Mouse (Mus musculus): ENCODE results near the gene Acadvl. TPM values are rescaled to one million over a fixed set of nuclear protein-coding genes. Genes with fewer than 3 reads are reported as not detected.

Acadvl gene
- polyA plus RNA-seq, 1 experiment from 2014 or later, result 90.0 TPM

DNA sequence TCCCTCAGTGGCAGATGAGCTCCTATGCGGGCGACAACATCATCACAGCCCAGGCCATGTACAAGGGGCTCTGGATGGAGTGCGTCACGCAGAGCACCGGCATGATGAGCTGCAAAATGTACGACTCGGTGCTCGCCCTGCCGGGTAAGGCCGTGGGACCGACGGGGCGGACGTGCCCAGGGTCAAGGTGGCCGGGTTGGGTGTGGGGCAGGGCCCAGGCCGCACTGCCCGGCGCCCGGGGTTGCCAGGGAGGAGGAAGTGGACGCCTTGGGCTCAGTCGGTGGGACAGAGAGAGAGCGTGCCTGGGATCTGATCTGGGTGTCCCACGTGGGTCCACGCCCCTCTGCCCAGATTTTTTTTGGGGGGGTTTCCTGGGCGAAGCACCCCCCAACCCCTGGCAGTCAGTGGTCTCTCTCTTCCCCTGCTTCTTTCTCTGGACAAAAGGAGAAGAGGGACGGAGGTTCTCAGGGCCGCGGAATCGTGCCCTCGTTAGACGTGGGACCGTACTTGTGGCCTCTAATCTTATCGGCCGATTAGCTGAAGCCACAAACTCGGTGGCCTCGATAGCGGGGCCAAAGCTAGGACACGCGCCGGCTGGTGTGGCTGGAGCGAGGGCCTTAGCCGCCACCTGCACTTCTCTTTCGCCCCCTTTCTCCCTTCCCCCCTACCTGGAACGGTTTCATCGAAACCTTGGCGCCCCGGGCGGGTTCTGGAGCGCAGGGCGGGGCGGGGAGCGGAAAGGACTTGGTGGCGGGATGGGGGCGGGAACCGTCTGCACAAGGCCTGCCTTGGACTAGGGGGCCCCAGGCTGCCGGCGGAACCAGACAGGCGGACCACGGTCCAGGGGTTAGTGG, 49.0 kb downstream of the Acadvl start:
- peaks cover 37% of the 10 kb centered on the region for H3K27me3 ChIP-seq (ENCODE audit: control insufficient read depth, insufficient read depth, low read depth, low read length)
- peak overlapping the region; percentile 73 for H3K9ac ChIP-seq (ENCODE audit: low read length)
- under 1% methylated on average over 59 of the region's 59 CpGs for WGBS
- H3K4me3 ChIP-seq (ENCODE audit: low read length), result peak overlapping the region; percentile 60
- H3K27ac ChIP-seq (ENCODE audit: low read length), result peak overlapping the region; percentile 86
- peak overlapping the region; percentile 60 for H3K4me2 ChIP-seq (ENCODE audit: low read depth, low read length)
- H3K9me3 ChIP-seq (ENCODE audit: control insufficient read depth, low read length), result no peaks in the 10 kb centered on the region
- H3K36me3 ChIP-seq (ENCODE audit: control insufficient read depth, insufficient read depth, low read length), result peaks cover 21% of the 10 kb centered on the region
- ATAC-seq (ENCODE audit: low read depth), result peak; percentile 66
- peaks cover 8% of the 10 kb centered on the region for H3K4me1 ChIP-seq (replicated peaks; ENCODE audit: control insufficient read depth, insufficient read depth, low read length)

- Histone ChIP-seq H3K27ac (ENCODE audit: low read length) (peak overlapping the region; percentile 87), H3K4me2 (ENCODE audit: low read depth, low read length) (peak overlapping the region; percentile 60), H3K4me1 (replicated peaks; ENCODE audit: control insufficient read depth, insufficient read depth, low read length) (peaks cover 8% of the 10 kb centered on the region), H3K9ac (ENCODE audit: low read length) (peak overlapping the region; percentile 73), H3K27me3 (ENCODE audit: control insufficient read depth, insufficient read depth, low read depth, low read length) (peaks cover 37% of the 10 kb centered on the region), H3K9me3 (ENCODE audit: control insufficient read depth, low read length) (no peaks in the 10 kb centered on the region), H3K36me3 (ENCODE audit: control insufficient read depth, insufficient read depth, low read length) (peaks cover 18% of the 10 kb centered on the region), H3K4me3 (ENCODE audit: low read length) (peak overlapping the region; percentile 60)
- peak; percentile 87 for ATAC-seq (ENCODE audit: low read depth)
- WGBS, result 2% methylated on average over 47 of the region's 49 CpGs
Measured at GRCm38 (mm10) chr11:69965271-69966005, 49.8 kb downstream of the Acadvl start.

DNA sequence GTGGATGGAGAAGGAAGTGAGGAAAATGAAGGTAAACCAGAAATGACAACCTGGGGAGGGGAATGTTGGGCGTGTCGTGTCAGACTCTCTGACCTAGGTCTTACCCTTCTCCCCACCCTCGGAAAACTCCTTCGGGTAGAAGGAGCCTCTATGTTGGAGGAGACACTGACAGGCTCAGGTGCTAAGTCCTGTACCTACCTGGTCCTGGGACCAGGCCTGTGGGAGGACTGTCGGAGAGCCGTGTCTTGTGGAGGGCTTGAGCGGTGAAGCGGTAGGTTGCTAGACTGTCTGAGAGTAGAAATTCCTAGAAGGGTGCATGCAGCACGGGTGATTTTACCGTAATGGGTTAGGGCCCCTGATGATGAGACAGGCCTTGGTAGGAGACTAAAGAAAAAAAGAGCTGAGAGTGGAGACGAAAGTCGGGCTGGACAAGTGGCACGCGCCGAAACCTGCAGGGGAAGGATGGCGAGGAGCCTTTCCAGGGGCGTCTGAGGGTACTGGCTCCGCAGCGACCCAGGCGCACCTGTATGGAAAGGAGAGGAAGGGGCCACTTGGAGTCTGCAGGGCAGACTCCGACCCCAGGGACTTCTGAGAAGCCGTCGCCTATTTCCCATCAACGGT, 50.5 kb downstream of the Acadvl start, which contains the start of gene Cldn7:
Gene Cldn7, plus strand, starts transcription at position 130 of the 621 bp plus-strand sequence.
- Histone ChIP-seq H3K27ac (ENCODE audit: low read length) (peak within 1 kb of the TSS; percentile 87), H3K9me3 (ENCODE audit: control insufficient read depth, low read length) (no peaks in the 10 kb centered on the region), H3K4me1 (replicated peaks; ENCODE audit: control insufficient read depth, insufficient read depth, low read length) (peaks cover 8% of the 10 kb centered on the region), H3K27me3 (ENCODE audit: control insufficient read depth, insufficient read depth, low read depth, low read length) (peaks cover 37% of the 10 kb centered on the region), H3K9ac (ENCODE audit: low read length) (peak within 1 kb of the TSS; percentile 73), H3K4me3 (ENCODE audit: low read length) (peak within 1 kb of the TSS; percentile 60), H3K4me2 (ENCODE audit: low read depth, low read length) (peak within 1 kb of the TSS; percentile 60), H3K36me3 (ENCODE audit: control insufficient read depth, insufficient read depth, low read length) (peaks cover 13% of the 10 kb centered on the region)
- WGBS, result 6% methylated on average over 24 of the region's 24 CpGs
- ATAC-seq (ENCODE audit: low read depth), result 0 out of 2 replicates have a peak, but pooled peaks have one; percentile 11

DNA sequence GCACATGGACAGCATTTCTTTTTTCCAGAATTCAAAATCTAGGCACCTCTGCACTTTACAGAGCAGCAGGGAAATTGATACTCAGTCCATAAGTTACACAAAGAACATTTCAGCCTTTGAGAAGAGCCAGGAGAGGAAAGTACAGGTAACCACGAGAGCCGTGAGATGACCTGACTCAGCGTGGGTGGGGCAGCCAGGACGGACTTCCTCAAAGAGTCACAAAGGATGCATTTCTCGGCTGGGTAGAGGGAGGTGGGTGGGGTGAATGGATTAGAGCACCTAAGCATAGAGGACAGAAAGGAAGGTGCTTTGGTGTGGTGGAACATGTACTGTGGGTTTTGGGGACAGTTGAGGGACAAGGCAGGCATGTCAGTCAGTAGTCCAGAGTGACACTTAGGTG, 53.4 kb downstream of the Acadvl start:
- ATAC-seq (ENCODE audit: low read depth), result no peak
- no peaks in the 10 kb centered on the region for H3K36me3 ChIP-seq (ENCODE audit: control insufficient read depth, insufficient read depth, low read length)
- H3K9ac ChIP-seq (ENCODE audit: low read length), result no peak overlapping the region
- H3K27me3 ChIP-seq (ENCODE audit: control insufficient read depth, insufficient read depth, low read depth, low read length), result peaks cover 33% of the 10 kb centered on the region
- no peak overlapping the region for H3K4me2 ChIP-seq (ENCODE audit: low read depth, low read length)
- H3K27ac ChIP-seq (ENCODE audit: low read length), result no peak overlapping the region
- no peaks in the 10 kb centered on the region for H3K9me3 ChIP-seq (ENCODE audit: control insufficient read depth, low read length)
- WGBS, result 30% methylated on average over 5 of the region's 5 CpGs
- H3K4me1 ChIP-seq (replicated peaks; ENCODE audit: control insufficient read depth, insufficient read depth, low read length), result peaks cover 6% of the 10 kb centered on the region
- no peak overlapping the region for H3K4me3 ChIP-seq (ENCODE audit: low read length)

DNA sequence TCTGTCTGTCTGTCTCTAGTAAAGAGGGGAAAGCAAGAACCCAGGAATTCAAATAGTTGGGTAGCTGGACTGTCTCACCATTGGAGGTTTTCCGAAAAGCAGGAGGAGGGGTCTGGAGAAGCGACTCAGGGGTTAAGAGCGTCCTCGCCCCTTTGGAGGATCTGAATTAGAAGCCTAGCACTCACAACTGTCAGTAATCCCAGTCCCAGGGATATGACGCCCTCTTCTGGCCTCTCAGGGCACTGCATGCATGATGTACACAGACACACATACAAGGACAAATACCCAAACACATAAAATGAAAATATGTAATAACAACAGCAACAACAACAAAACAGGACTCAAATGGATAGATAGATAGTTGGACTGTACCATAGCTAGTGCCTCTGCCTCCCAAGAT, 54.6 kb downstream of the Acadvl start:
- Histone ChIP-seq H3K9me3 (ENCODE audit: control insufficient read depth, low read length) (no peaks in the 10 kb centered on the region), H3K36me3 (ENCODE audit: control insufficient read depth, insufficient read depth, low read length) (no peaks in the 10 kb centered on the region), H3K4me2 (ENCODE audit: low read depth, low read length) (no peak overlapping the region), H3K9ac (ENCODE audit: low read length) (no peak overlapping the region), H3K27ac (ENCODE audit: low read length) (no peak overlapping the region), H3K4me1 (replicated peaks; ENCODE audit: control insufficient read depth, insufficient read depth, low read length) (no peaks in the 10 kb centered on the region), H3K27me3 (ENCODE audit: control insufficient read depth, insufficient read depth, low read depth, low read length) (peaks cover 21% of the 10 kb centered on the region), H3K4me3 (ENCODE audit: low read length) (no peak overlapping the region)
- 40% methylated on average over 5 of the region's 5 CpGs for WGBS
- ATAC-seq (ENCODE audit: low read depth), result no peak

MicroRNAs within 50 kb of the gene (microRNA counts, 519-probe panel; counts per million panel counts)
- not detected for microRNA mmu-miR-324-3p
- microRNA mmu-miR-324-5p, result 3,314 counts per million, percentile 65 among the panel's probes with 10 or more counts

Small RNAs within 50 kb of the gene (microRNA-seq; reads per million reads assigned to microRNA genes)
- gene Gm44349 (not detected), gene Mir324 (2,234 reads per million, percentile 83 among the genes with 10 or more reads in this experiment)

Other genes starting within 250 kb of the Acadvl start
- 3.5 and 4.9 TPM in 2 replicates for gene Zbtb4, start 249.5 kb downstream of the Acadvl start, polyA plus RNA-seq (2015; fragmentation: Nextera tagmentation; extraction: Ambion mirVana)
- 18.6 and 20.7 TPM in 2 replicates for gene Chrnb1, start 219.5 kb downstream of the Acadvl start, polyA plus RNA-seq (2015; fragmentation: Nextera tagmentation; extraction: Ambion mirVana)
- gene Fgf11, start 213.6 kb downstream of the Acadvl start, polyA plus RNA-seq (2015; fragmentation: Nextera tagmentation; extraction: Ambion mirVana), result 1.0 and 1.7 TPM in 2 replicates
- 6.5 and 8.6 TPM in 2 replicates for gene Tmem102, start 209.8 kb downstream of the Acadvl start, polyA plus RNA-seq (2015; fragmentation: Nextera tagmentation; extraction: Ambion mirVana)
- gene Gm39566, start 200.1 kb downstream of the Acadvl start, polyA plus RNA-seq (2015; fragmentation: Nextera tagmentation; extraction: Ambion mirVana), result not detected in 2 replicates
- gene Spem2, start 196.9 kb downstream of the Acadvl start, polyA plus RNA-seq (2015; fragmentation: Nextera tagmentation; extraction: Ambion mirVana), result not detected in 2 replicates
- gene Spem1, start 193.2 kb downstream of the Acadvl start, polyA plus RNA-seq (2015; fragmentation: Nextera tagmentation; extraction: Ambion mirVana), result not detected in 2 replicates
- 4.4 and 5.0 TPM in 2 replicates for gene Nlgn2, start 177.6 kb downstream of the Acadvl start, polyA plus RNA-seq (2015; fragmentation: Nextera tagmentation; extraction: Ambion mirVana)
- 443 and 452 TPM in 2 replicates for gene Tmem256, start 176.9 kb downstream of the Acadvl start, polyA plus RNA-seq (2015; fragmentation: Nextera tagmentation; extraction: Ambion mirVana)
- 115 and 137 TPM in 2 replicates for gene Plscr3, start 169.0 kb downstream of the Acadvl start, polyA plus RNA-seq (2015; fragmentation: Nextera tagmentation; extraction: Ambion mirVana)
- gene Tnk1, start 156.7 kb downstream of the Acadvl start, polyA plus RNA-seq (2015; fragmentation: Nextera tagmentation; extraction: Ambion mirVana), result 10.8 and 11.8 TPM in 2 replicates
- not detected in 2 replicates for gene Tmem95, start 137.4 kb downstream of the Acadvl start, polyA plus RNA-seq (2015; fragmentation: Nextera tagmentation; extraction: Ambion mirVana)
- gene Kctd11, start 134.0 kb downstream of the Acadvl start, polyA plus RNA-seq (2015; fragmentation: Nextera tagmentation; extraction: Ambion mirVana), result 10.9 and 11.4 TPM in 2 replicates
- 2.1 and 3.8 TPM in 2 replicates for gene Acap1, start 119.9 kb downstream of the Acadvl start, polyA plus RNA-seq (2015; fragmentation: Nextera tagmentation; extraction: Ambion mirVana)
- 7.9 and 8.6 TPM in 2 replicates for gene 2810408A11Rik, start 114.4 kb downstream of the Acadvl start, polyA plus RNA-seq (2015; fragmentation: Nextera tagmentation; extraction: Ambion mirVana)
- gene Neurl4, start 114.3 kb downstream of the Acadvl start, polyA plus RNA-seq (2015; fragmentation: Nextera tagmentation; extraction: Ambion mirVana), result 5.7 and 6.4 TPM in 2 replicates
- 85.1 and 87.8 TPM in 2 replicates for gene Gps2, start 101.5 kb downstream of the Acadvl start, polyA plus RNA-seq (2015; fragmentation: Nextera tagmentation; extraction: Ambion mirVana)
- gene Eif5a, start 93.5 kb downstream of the Acadvl start, polyA plus RNA-seq (2015; fragmentation: Nextera tagmentation; extraction: Ambion mirVana), result 1,390 and 1,410 TPM in 2 replicates
- gene Ybx2, start 79.6 kb downstream of the Acadvl start, polyA plus RNA-seq (2015; fragmentation: Nextera tagmentation; extraction: Ambion mirVana), result 2.7 and 4.9 TPM in 2 replicates
- 17.1 and 17.2 TPM in 2 replicates for gene Slc2a4, start 67.2 kb downstream of the Acadvl start, polyA plus RNA-seq (2015; fragmentation: Nextera tagmentation; extraction: Ambion mirVana)
- 172 and 202 TPM in 2 replicates for gene Cldn7, start 50.6 kb downstream of the Acadvl start, polyA plus RNA-seq (2015; fragmentation: Nextera tagmentation; extraction: Ambion mirVana)
- 20.6 and 23.0 TPM in 2 replicates for gene Ctdnep1, start 34.3 kb downstream of the Acadvl start, polyA plus RNA-seq (2015; fragmentation: Nextera tagmentation; extraction: Ambion mirVana)
- 98.4 and 99.2 TPM in 2 replicates for gene Elp5, start 32.9 kb downstream of the Acadvl start, polyA plus RNA-seq (2015; fragmentation: Nextera tagmentation; extraction: Ambion mirVana)
- gene Gabarap, start 24.3 kb downstream of the Acadvl start, polyA plus RNA-seq (2015; fragmentation: Nextera tagmentation; extraction: Ambion mirVana), result 515 and 536 TPM in 2 replicates
- 58.1 and 59.5 TPM in 2 replicates for gene Phf23, start 19.6 kb downstream of the Acadvl start, polyA plus RNA-seq (2015; fragmentation: Nextera tagmentation; extraction: Ambion mirVana)
- gene Dvl2, start 14.8 kb downstream of the Acadvl start, polyA plus RNA-seq (2015; fragmentation: Nextera tagmentation; extraction: Ambion mirVana), result 30.1 and 30.7 TPM in 2 replicates
- gene Dlg4, start 1.5 kb upstream of the Acadvl start, polyA plus RNA-seq (2015; fragmentation: Nextera tagmentation; extraction: Ambion mirVana), result 5.5 and 7.9 TPM in 2 replicates
- gene Asgr1, start 38.7 kb upstream of the Acadvl start, polyA plus RNA-seq (2015; fragmentation: Nextera tagmentation; extraction: Ambion mirVana), result 0.18 TPM in 1 of 2 replicates, not detected in the other
- gene Asgr2, start 77.2 kb upstream of the Acadvl start, polyA plus RNA-seq (2015; fragmentation: Nextera tagmentation; extraction: Ambion mirVana), result 0.30 TPM in 1 of 2 replicates, not detected in the other
- 2.1 and 2.4 TPM in 2 replicates for gene Mgl2, start 114.9 kb upstream of the Acadvl start, polyA plus RNA-seq (2015; fragmentation: Nextera tagmentation; extraction: Ambion mirVana)
- gene Clec10a, start 140.8 kb upstream of the Acadvl start, polyA plus RNA-seq (2015; fragmentation: Nextera tagmentation; extraction: Ambion mirVana), result 0.79 and 1.6 TPM in 2 replicates
- 0.48 and 1.1 TPM in 2 replicates for gene Slc16a11, start 197.3 kb upstream of the Acadvl start, polyA plus RNA-seq (2015; fragmentation: Nextera tagmentation; extraction: Ambion mirVana)
- 6.0 and 6.9 TPM in 2 replicates for gene Slc16a13, start 205.7 kb upstream of the Acadvl start, polyA plus RNA-seq (2015; fragmentation: Nextera tagmentation; extraction: Ambion mirVana)
- 36.2 and 37.1 TPM in 2 replicates for gene Bcl6b, start 214.4 kb upstream of the Acadvl start, polyA plus RNA-seq (2015; fragmentation: Nextera tagmentation; extraction: Ambion mirVana)
- gene 0610010K14Rik, start 222.5 kb upstream of the Acadvl start, polyA plus RNA-seq (2015; fragmentation: Nextera tagmentation; extraction: Ambion mirVana), result 163 and 167 TPM in 2 replicates
- 10.3 and 10.7 TPM in 2 replicates for gene Gm21988, start 224.4 kb upstream of the Acadvl start, polyA plus RNA-seq (2015; fragmentation: Nextera tagmentation; extraction: Ambion mirVana)
- gene Rnasek, start 224.4 kb upstream of the Acadvl start, polyA plus RNA-seq (2015; fragmentation: Nextera tagmentation; extraction: Ambion mirVana), result 249 and 250 TPM in 2 replicates
- gene Alox12, start 239.9 kb upstream of the Acadvl start, polyA plus RNA-seq (2015; fragmentation: Nextera tagmentation; extraction: Ambion mirVana), result 6.9 and 7.8 TPM in 2 replicates